Mouse (Mus musculus): ENCODE measurements around the gene Irx1. TPM values are rescaled to one million over a fixed set of nuclear protein-coding genes. Genes with fewer than 3 reads are reported as not detected.

The Irx1 gene
- total RNA-seq (2012; rRNA removed) (not detected in 2 replicates), polyA plus RNA-seq (2012; ENCODE audit: insufficient read depth in 1 of 2, insufficient read length in 2 of 2, low read depth in 1 of 2, low replicate concordance in 2 of 2, missing spikeins in 1 of 2) (not detected)

DNA sequence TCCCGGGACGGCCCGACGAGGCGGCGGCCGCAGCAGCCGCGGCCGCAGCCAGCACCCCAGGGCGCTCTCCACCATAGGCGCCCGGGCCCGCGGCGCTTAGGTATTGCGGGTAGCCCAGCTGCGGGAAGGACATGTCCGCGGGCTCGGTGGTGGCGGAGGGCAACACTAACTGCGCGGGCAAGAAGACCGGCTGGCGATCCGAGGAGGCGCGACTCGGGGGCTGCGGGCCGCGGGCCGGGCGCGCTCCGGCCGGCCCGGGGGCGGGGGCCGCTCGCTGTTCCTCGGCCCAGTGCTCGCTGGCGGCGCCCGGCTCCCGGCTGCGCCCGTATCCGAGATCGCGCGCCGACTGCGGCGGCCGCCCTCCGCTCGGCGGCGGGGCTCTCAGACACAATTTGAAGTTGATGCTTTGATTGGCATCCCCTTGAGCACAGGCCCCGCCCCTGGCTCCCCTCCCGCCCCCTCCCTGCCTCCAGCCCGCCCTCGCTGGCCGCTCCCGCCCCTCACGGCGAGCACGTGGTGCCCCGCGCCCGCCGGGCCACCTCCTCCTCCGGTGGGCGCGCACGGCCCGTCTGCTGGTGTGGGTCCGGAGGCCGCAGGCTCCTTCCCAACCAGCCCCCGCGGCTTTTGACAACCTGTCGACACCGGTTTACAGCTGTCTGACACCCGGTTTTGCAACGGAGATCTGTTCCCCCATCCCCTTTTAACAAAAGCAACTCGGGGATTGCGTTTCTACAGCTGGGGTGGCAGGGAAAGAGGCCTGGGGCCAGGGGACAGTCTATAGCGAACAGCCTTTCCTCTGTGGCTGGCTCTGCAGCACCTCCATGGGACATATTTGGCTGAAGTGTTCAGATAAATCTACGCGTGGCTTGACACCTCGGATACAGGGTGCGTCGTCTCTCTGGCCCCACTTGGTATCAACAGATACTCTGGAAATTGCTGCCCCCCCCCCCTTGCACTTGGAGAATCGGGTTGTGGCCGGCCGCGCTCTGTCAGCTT lies at the start of gene Irx1:
TSS of gene Irx1 (minus strand) at position 368 of the 996 bp plus-strand sequence.
- no peaks in the 10 kb centered on the region for H3K4me1 ChIP-seq (ENCODE audit: control insufficient read depth in 1 of 2, insufficient read depth in 2 of 2, low read length in 2 of 2)
- DNase-seq (ENCODE audit: low read depth, low spot score): no peak
- H3K27ac ChIP-seq (ENCODE audit: control insufficient read depth, low read depth, low read length): no peak within 1 kb of the TSS
- H3K4me3 ChIP-seq (ENCODE audit: control insufficient read depth in 1 of 2, insufficient read depth in 1 of 2, low read depth in 2 of 2, low read length in 2 of 2): no peak within 1 kb of the TSS
- no peaks in the 10 kb centered on the region for H3K79me2 ChIP-seq (ENCODE audit: control insufficient read depth, insufficient read depth, low read length, poor library complexity)
- TF ChIP-seq MAX (IDR thresholded peaks at IDR 0.05; ENCODE audit: low read length) (no peak), MXI1 (IDR thresholded peaks at IDR 0.05; ENCODE audit: low read depth, low read length) (no peak), ZMIZ1 (IDR thresholded peaks at IDR 0.05; ENCODE audit: low read depth, low read length) (no peak), MYB (IDR thresholded peaks at IDR 0.05; ENCODE audit: low read depth, low read length) (no peak), TBP (IDR thresholded peaks at IDR 0.05; ENCODE audit: low read depth, low read length) (no peak), MAZ (IDR thresholded peaks at IDR 0.05; ENCODE audit: low read depth, low read length) (no peak), ELF1 (IDR thresholded peaks at IDR 0.05; ENCODE audit: low read depth, low read length) (no peak), EP300 (IDR thresholded peaks at IDR 0.05; ENCODE audit: low read depth in 1 of 2, low read length in 2 of 2) (no peak)
- H3K36me3 ChIP-seq (ENCODE audit: control insufficient read depth in 1 of 2, insufficient read depth in 2 of 2, low read length in 2 of 2): no peaks in the 10 kb centered on the region
- H3K9ac ChIP-seq (ENCODE audit: control insufficient read depth, low read depth, low read length, poor library complexity, severe bottlenecking): no peak within 1 kb of the TSS
- no peaks in the 10 kb centered on the region for H3K27me3 ChIP-seq (ENCODE audit: control insufficient read depth in 1 of 2, insufficient read depth in 2 of 2, low read length in 2 of 2)
- H3K9me3 ChIP-seq (replicated peaks; ENCODE audit: insufficient read depth, low read length): no peaks in the 10 kb centered on the region

DNA sequence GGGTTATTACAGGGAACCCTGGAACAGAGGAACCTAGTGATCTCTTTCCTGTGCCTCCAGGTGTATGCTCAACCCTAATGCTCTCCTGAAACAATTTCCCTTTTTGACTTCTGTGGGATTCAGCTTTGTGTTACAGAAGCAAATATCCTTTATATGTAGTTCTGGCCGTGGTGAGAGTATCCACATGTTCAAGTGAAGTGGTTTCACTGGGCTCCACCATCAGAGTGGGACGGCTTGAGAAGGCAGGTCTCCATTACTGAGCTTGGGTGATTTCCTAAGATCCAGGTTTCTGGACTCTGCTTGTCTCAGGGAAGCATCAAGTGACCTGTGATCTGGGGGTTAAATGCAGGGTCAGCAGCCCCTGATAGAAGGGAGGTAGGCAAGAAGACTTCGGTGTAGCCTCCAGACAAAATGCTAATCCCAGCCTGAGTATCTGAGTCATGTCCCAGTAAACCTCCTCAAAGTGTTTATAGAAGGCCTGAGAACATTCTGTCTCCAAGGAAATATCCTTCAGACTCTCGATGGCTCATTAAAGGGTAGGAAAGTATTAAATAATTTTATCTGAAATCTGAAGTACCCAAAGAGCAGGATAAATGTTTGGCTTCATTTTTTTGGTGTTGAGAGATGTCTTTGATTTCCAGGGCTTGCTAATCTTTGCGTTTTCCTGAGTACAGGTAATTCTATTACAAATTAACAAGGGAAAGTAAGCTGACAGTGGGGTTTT lies 16.6 kb upstream of the Irx1 start:
- H3K9me3 ChIP-seq (replicated peaks; ENCODE audit: insufficient read depth, low read length): no peaks in the 10 kb centered on the region
- no peaks in the 10 kb centered on the region for H3K4me1 ChIP-seq (ENCODE audit: control insufficient read depth in 1 of 2, insufficient read depth in 2 of 2, low read length in 2 of 2)
- no peak overlapping the region for H3K27ac ChIP-seq (ENCODE audit: control insufficient read depth, low read depth, low read length)
- no peaks in the 10 kb centered on the region for H3K36me3 ChIP-seq (ENCODE audit: control insufficient read depth in 1 of 2, insufficient read depth in 2 of 2, low read length in 2 of 2)
- H3K79me2 ChIP-seq (ENCODE audit: control insufficient read depth, insufficient read depth, low read length, poor library complexity): no peaks in the 10 kb centered on the region
- no peaks in the 10 kb centered on the region for H3K27me3 ChIP-seq (ENCODE audit: control insufficient read depth in 1 of 2, insufficient read depth in 2 of 2, low read length in 2 of 2)
- H3K9ac ChIP-seq (ENCODE audit: control insufficient read depth, low read depth, low read length, poor library complexity, severe bottlenecking): no peak overlapping the region
- no peak overlapping the region for H3K4me3 ChIP-seq (ENCODE audit: control insufficient read depth in 1 of 2, insufficient read depth in 1 of 2, low read depth in 2 of 2, low read length in 2 of 2)
- DNase-seq (ENCODE audit: low read depth, low spot score): no peak
- TF ChIP-seq POLR2AphosphoS5 (IDR thresholded peaks at IDR 0.05; ENCODE audit: borderline replicate concordance, low read depth, low read length): no peak
- TF ChIP-seq JUND (IDR thresholded peaks at IDR 0.05; ENCODE audit: low read depth, low read length): no peak
- no peak for TF ChIP-seq POLR2AphosphoS2 (IDR thresholded peaks at IDR 0.05; ENCODE audit: low read length)
- TF ChIP-seq ZC3H11A (IDR thresholded peaks at IDR 0.05; ENCODE audit: low read depth, low read length): no peak
- TF ChIP-seq NELFE (IDR thresholded peaks at IDR 0.05; ENCODE audit: low read depth, low read length): no peak
- no peak for TF ChIP-seq POLR2A (IDR thresholded peaks at IDR 0.05; ENCODE audit: control insufficient read depth in 1 of 2, insufficient read depth in 1 of 2, low read depth in 1 of 2, low read length in 2 of 2, poor library complexity in 1 of 2)
